9 mouse cellular contexts compared by ENCODE assay signal in genomic region chr19:8736160-8736467, GRCm38 (mm10). TPM values are rescaled to one million over a fixed set of nuclear protein-coding genes. Genes with fewer than 3 reads are reported as not detected.
DNase-seq lines count a peak whose midpoint lies in the region; ATAC-seq and TF ChIP-seq lines count a peak whose summit lies in the region.
"Had no signal": no experiment of that assay in that cellular context is flagged by ENCODE, and none has a peak within 500 bp of the region (broad histone marks: within the 10 kb centered on the region; RNA-seq: fewer than 3 reads in every experiment).

No protein-coding gene starts in this region.

- no peak for TF ChIP-seq RAD21 in CH12.LX (IDR thresholded peaks at IDR 0.05; ENCODE audit: low read depth, low read length)

- no peak for TF ChIP-seq CTCF in gastrocnemius, adult 2 months (IDR thresholded peaks at IDR 0.05)
- TF ChIP-seq CTCF in CH12.LX (conservative IDR thresholded peaks at IDR 0.05 in 1 of 2, IDR thresholded peaks at IDR 0.05 in 1 of 2; ENCODE audit: low read depth in 2 of 2, low read length in 2 of 2) = no peak
- TF ChIP-seq CTCF in liver, embryonic 14.5 days (IDR thresholded peaks at IDR 0.05; ENCODE audit: low read depth) = no peak

- no peak for DNase-seq in gastrocnemius, adult 2 months
- no peak for DNase-seq in gastrocnemius, adult 8-10 months (ENCODE audit: low spot score in 2 of 2)
- DNase-seq in CH12.LX (ENCODE audit: extremely low read depth) = no peak
- no peak for DNase-seq in forebrain, embryonic 11.5 days (ENCODE audit: low spot score)
- no peak for DNase-seq in liver, embryonic 14.5 days (ENCODE audit: low read depth in 3 of 3, low spot score in 3 of 3)
- DNase-seq in adipocyte (ENCODE audit: low spot score) = no peak
- no peak for DNase-seq in testis, postnatal 14 days (ENCODE audit: low spot score)
- DNase-seq in gastrocnemius, postnatal 36 days = no peak

- TF ChIP-seq EP300 in CH12.LX (IDR thresholded peaks at IDR 0.05; ENCODE audit: low read length) = no peak
- no peak for TF ChIP-seq EP300 in liver, embryonic 14.5 days (IDR thresholded peaks at IDR 0.05; ENCODE audit: low read depth)

- no peaks in the 10 kb centered on the region for H3K27me3 ChIP-seq in CH12.LX (replicated peaks)
- H3K27me3 ChIP-seq in forebrain, embryonic 11.5 days (ENCODE audit: control insufficient read depth, insufficient read depth, low read length) = no peaks in the 10 kb centered on the region
- H3K27me3 ChIP-seq in liver, embryonic 14.5 days (ENCODE audit: control insufficient read depth, insufficient read depth, low read length) = no peaks in the 10 kb centered on the region

- no peak for TF ChIP-seq POLR2A in CH12.LX (IDR thresholded peaks at IDR 0.05; ENCODE audit: low read depth, low read length)

- H3K9ac ChIP-seq in CH12.LX (ENCODE audit: insufficient read depth, low read depth) = peak overlapping the region; percentile 91
- peak overlapping the region; percentile 75 for H3K9ac ChIP-seq in forebrain, embryonic 11.5 days (ENCODE audit: low read length)
- peak overlapping the region; percentile 83 for H3K9ac ChIP-seq in liver, embryonic 14.5 days (replicated peaks)

- H3K4me2 ChIP-seq in CH12.LX (ENCODE audit: insufficient read depth, low read depth, poor library complexity, severe bottlenecking) = peak overlapping the region; percentile 51
- peak overlapping the region; percentile 81 for H3K4me2 ChIP-seq in forebrain, embryonic 11.5 days (ENCODE audit: low read depth, low read length, severe bottlenecking)
- peak overlapping the region; percentile 94 for H3K4me2 ChIP-seq in liver, embryonic 14.5 days (ENCODE audit: low read depth)

- WGBS in forebrain, embryonic 11.5 days = 3% methylated on average over 11 of the region's 11 CpGs
- 2% methylated on average over 11 of the region's 11 CpGs for WGBS in liver, embryonic 14.5 days (ENCODE audit: insufficient replicate concordance)

- H3K9me3 ChIP-seq in CH12.LX (replicated peaks; ENCODE audit: low read length) = peaks cover 5% of the 10 kb centered on the region
- H3K9me3 ChIP-seq in forebrain, embryonic 11.5 days (ENCODE audit: control insufficient read depth, low read length) = no peaks in the 10 kb centered on the region
- H3K9me3 ChIP-seq in liver, embryonic 14.5 days (ENCODE audit: control insufficient read depth, low read length) = no peaks in the 10 kb centered on the region

- dilution Hi-C loops in CH12.LX (cut with MboI; ENCODE audit: extremely low pct_ligation_motif_present, extremely low pct_unique_long_range_greater_than_20kb, low sequenced_read_pairs) = no loop called here

- H3K27ac ChIP-seq in gastrocnemius, adult 2 months = peak overlapping the region; percentile 95
- H3K27ac ChIP-seq in CH12.LX (ENCODE audit: insufficient read depth, low read depth) = peak overlapping the region; percentile 58
- H3K27ac ChIP-seq in forebrain, embryonic 11.5 days (ENCODE audit: low read depth, low read length) = no peak overlapping the region
- H3K27ac ChIP-seq in liver, embryonic 14.5 days = peak overlapping the region; percentile 58

- H3K36me3 ChIP-seq in CH12.LX (replicated peaks in 1 of 2; ENCODE audit: control insufficient read depth in 1 of 2, insufficient read depth in 1 of 2, low read length in 1 of 2) = peaks cover 34 to 42% of the 10 kb centered on the region in 2 experiments
- peaks cover 5% of the 10 kb centered on the region for H3K36me3 ChIP-seq in forebrain, embryonic 11.5 days (ENCODE audit: control insufficient read depth, insufficient read depth, low read length)
- peaks cover 29% of the 10 kb centered on the region for H3K36me3 ChIP-seq in liver, embryonic 14.5 days (replicated peaks; ENCODE audit: control insufficient read depth, insufficient read depth, low read depth)

- ATAC-seq in forebrain, embryonic 11.5 days (replicated peaks; ENCODE audit: low FRiP score) = no peak
- ATAC-seq in liver, embryonic 14.5 days (ENCODE audit: insufficient read depth) = peak; percentile 55

- H3K4me3 ChIP-seq in gastrocnemius, adult 2 months = peak overlapping the region; percentile 87
- peak overlapping the region; percentile 68 to 99 (median 99) for H3K4me3 ChIP-seq in CH12.LX (replicated peaks in 1 of 3; ENCODE audit: low read depth in 2 of 3, low read length in 2 of 3, poor library complexity in 1 of 3)
- H3K4me3 ChIP-seq in forebrain, embryonic 11.5 days (ENCODE audit: low read depth, low read length) = peak overlapping the region; percentile 88
- H3K4me3 ChIP-seq in liver, embryonic 14.5 days (ENCODE audit: insufficient read depth in 1 of 2, low read depth in 2 of 2, low read length in 2 of 2) = peak overlapping the region; percentile 90 to 98

- in situ Hi-C loops in CH12.LX (cut with MboI; ENCODE audit: low pct_ligation_motif_present, low pct_unique_long_range_greater_than_20kb, low sequenced_read_pairs) = loop anchor here (25.0 kb wide), 1 partner anchor 376 kb away; no protein-coding TSS in a partner anchor

- H3K79me2 ChIP-seq in CH12.LX (replicated peaks; ENCODE audit: control insufficient read depth, extremely low read depth, insufficient read depth, poor library complexity, severe bottlenecking) = peaks cover 21% of the 10 kb centered on the region

- intact Hi-C loops in gastrocnemius, adult 2 months (cut with DNase I) = no loop called here
- intact Hi-C loops in gastrocnemius, postnatal 36 days (cut with DNase I) = no loop called here

- H3K4me1 ChIP-seq in CH12.LX (ENCODE audit: control insufficient read depth in 1 of 2, insufficient read depth in 2 of 2) = peaks cover 7 to 33% of the 10 kb centered on the region in 2 experiments; a peak in 3 of 4 replicates
- peaks cover 10% of the 10 kb centered on the region for H3K4me1 ChIP-seq in forebrain, embryonic 11.5 days (replicated peaks; ENCODE audit: control insufficient read depth, insufficient read depth, low read length)
- peaks cover 7 to 11% of the 10 kb centered on the region in 2 experiments for H3K4me1 ChIP-seq in liver, embryonic 14.5 days (replicated peaks; ENCODE audit: control insufficient read depth in 2 of 2, insufficient read depth in 2 of 2, low read length in 1 of 2)

TF ChIP-seq in CH12.LX, 34 proteins besides CTCF, POLR2A, EP300 and RAD21 (continues in another document):
- TF ChIP-seq PAX5 (IDR thresholded peaks at IDR 0.05; ENCODE audit: low read length) (no peak), USF1 (IDR thresholded peaks at IDR 0.05; ENCODE audit: low read depth, low read length) (no peak), ZNF384 (IDR thresholded peaks at IDR 0.05; ENCODE audit: low read depth, low read length) (no peak), RCOR1 (conservative IDR thresholded peaks at IDR 0.05; ENCODE audit: low read depth, low read length) (no peak), IRF4 (IDR thresholded peaks at IDR 0.05; ENCODE audit: low read depth, low read length) (no peak), CHD2 (IDR thresholded peaks at IDR 0.05; ENCODE audit: low read length) (no peak)

RNA-seq across cellular contexts. Expression of gene Wdr74, which starts 0.5 kb away (rescaled TPM):
- 10 to 100 TPM; 15.4 to 16.4 TPM for total RNA-seq in gastrocnemius, adult 2 months (2021)
- 10 to 100 TPM; 14.0 to 16.7 (median 14.9) TPM for total RNA-seq in gastrocnemius, adult 8-10 months (2022)
- total RNA-seq in CH12.LX (2012; rRNA removed) (133 and 179 TPM in 2 replicates), CH12.LX (2014; rRNA removed) (182 and 203 TPM in 2 replicates)
- 208 and 235 TPM in 2 replicates for polyA plus RNA-seq in CH12.LX (2012; ENCODE audit: insufficient read length, low read depth)
- 79.5 and 89.2 TPM in 2 replicates for polyA plus RNA-seq in forebrain, embryonic 11.5 days (2014; fragmentation: Nextera tagmentation; extraction: Ambion mirVana)
- polyA plus RNA-seq in liver, embryonic 14.5 days (2012; rRNA removed) = 27.7 and 34.1 TPM in 2 replicates
- 51.6 and 57.6 TPM in 2 replicates for polyA plus RNA-seq in liver, embryonic 14.5 days (2014; fragmentation: Nextera tagmentation; extraction: Ambion mirVana)
- 10 to 100 TPM; 15.2 to 20.4 TPM for total RNA-seq in gastrocnemius, postnatal 36 days (2021)

RNA-seq across cellular contexts. Expression of gene 1700092M07Rik, which starts 4.4 kb away (rescaled TPM):
- not detected for total RNA-seq in gastrocnemius, adult 2 months (2021)
- total RNA-seq in gastrocnemius, adult 8-10 months (2022) = not detected
- total RNA-seq in CH12.LX (2012; rRNA removed) (3.8 and 4.8 TPM in 2 replicates), CH12.LX (2014; rRNA removed) (1.0 and 2.4 TPM in 2 replicates)
- polyA plus RNA-seq in CH12.LX (2012; ENCODE audit: insufficient read length, low read depth) = 3.1 and 4.3 TPM in 2 replicates
- 2.3 and 3.1 TPM in 2 replicates for polyA plus RNA-seq in forebrain, embryonic 11.5 days (2014; fragmentation: Nextera tagmentation; extraction: Ambion mirVana)
- 0.65 and 0.78 TPM in 2 replicates for polyA plus RNA-seq in liver, embryonic 14.5 days (2012; rRNA removed)
- 0.34 and 0.63 TPM in 2 replicates for polyA plus RNA-seq in liver, embryonic 14.5 days (2014; fragmentation: Nextera tagmentation; extraction: Ambion mirVana)
- total RNA-seq in gastrocnemius, postnatal 36 days (2021) = under 1 TPM in 1 of 2 experiments, not detected in 1; 0.66 TPM
- polyA plus RNA-seq: large intestine, adult 2 months had no signal

RNA-seq across cellular contexts. Expression of gene Stx5a, which starts 5.1 kb away (rescaled TPM):
- total RNA-seq in gastrocnemius, adult 2 months (2021) = 10 to 100 TPM; 20.8 to 22.1 TPM
- total RNA-seq in gastrocnemius, adult 8-10 months (2022) = 10 to 100 TPM; 12.3 to 19.8 (median 14.9) TPM
- total RNA-seq in CH12.LX (2012; rRNA removed) = 47.5 and 48.1 TPM in 2 replicates
- total RNA-seq in CH12.LX (2014; rRNA removed) = 49.1 and 49.7 TPM in 2 replicates
- polyA plus RNA-seq in CH12.LX (2012; ENCODE audit: insufficient read length, low read depth) = 35.2 and 39.3 TPM in 2 replicates
- 88.4 and 93.8 TPM in 2 replicates for polyA plus RNA-seq in forebrain, embryonic 11.5 days (2014; fragmentation: Nextera tagmentation; extraction: Ambion mirVana)
- 29.9 and 32.0 TPM in 2 replicates for polyA plus RNA-seq in liver, embryonic 14.5 days (2012; rRNA removed)
- polyA plus RNA-seq in liver, embryonic 14.5 days (2014; fragmentation: Nextera tagmentation; extraction: Ambion mirVana) = 36.7 and 36.9 TPM in 2 replicates
- total RNA-seq in gastrocnemius, postnatal 36 days (2021) = 10 to 100 TPM; 19.0 to 19.9 TPM

RNA-seq across cellular contexts. Expression of gene Slc3a2, which starts 12.9 kb away (rescaled TPM):
- 10 to 100 TPM; 33.9 to 35.1 TPM for total RNA-seq in gastrocnemius, adult 2 months (2021)
- 10 to 100 TPM; 29.7 to 37.0 (median 31.1) TPM for total RNA-seq in gastrocnemius, adult 8-10 months (2022)
- total RNA-seq in CH12.LX (2012; rRNA removed) (177 and 269 TPM in 2 replicates), CH12.LX (2014; rRNA removed) (251 and 284 TPM in 2 replicates)
- 432 and 478 TPM in 2 replicates for polyA plus RNA-seq in CH12.LX (2012; ENCODE audit: insufficient read length, low read depth)
- polyA plus RNA-seq in forebrain, embryonic 11.5 days (2014; fragmentation: Nextera tagmentation; extraction: Ambion mirVana) = 132 and 143 TPM in 2 replicates
- polyA plus RNA-seq in liver, embryonic 14.5 days (2012; rRNA removed) = 78.4 and 82.2 TPM in 2 replicates
- 88.5 and 89.1 TPM in 2 replicates for polyA plus RNA-seq in liver, embryonic 14.5 days (2014; fragmentation: Nextera tagmentation; extraction: Ambion mirVana)
- 10 to 100 TPM; 27.9 to 30.0 TPM for total RNA-seq in gastrocnemius, postnatal 36 days (2021)

RNA-seq across cellular contexts. Expression of gene Nxf1, which starts 20.8 kb away (rescaled TPM):
- total RNA-seq in gastrocnemius, adult 2 months (2021) = 10 to 100 TPM; 37.8 to 41.5 TPM
- total RNA-seq in gastrocnemius, adult 8-10 months (2022) = 10 to 100 TPM; 24.0 to 34.0 (median 27.7) TPM
- total RNA-seq in CH12.LX (2012; rRNA removed) (66.5 and 83.6 TPM in 2 replicates), CH12.LX (2014; rRNA removed) (101 and 102 TPM in 2 replicates)
- 136 and 160 TPM in 2 replicates for polyA plus RNA-seq in CH12.LX (2012; ENCODE audit: insufficient read length, low read depth)
- polyA plus RNA-seq in forebrain, embryonic 11.5 days (2014; fragmentation: Nextera tagmentation; extraction: Ambion mirVana) = 238 and 247 TPM in 2 replicates
- 66.2 and 90.9 TPM in 2 replicates for polyA plus RNA-seq in liver, embryonic 14.5 days (2012; rRNA removed)
- polyA plus RNA-seq in liver, embryonic 14.5 days (2014; fragmentation: Nextera tagmentation; extraction: Ambion mirVana) = 77.4 and 84.9 TPM in 2 replicates
- total RNA-seq in gastrocnemius, postnatal 36 days (2021) = 10 to 100 TPM; 24.1 to 32.9 TPM

Comparison
In these comparisons a context has a peak if more than half of its experiments do, and no peak if none do; other contexts are left out.
1. RNA of gene Wdr74, which starts 0.5 kb away (total RNA-seq): 133 to 203 TPM in CH12.LX; 15.2 to 20.4 TPM in gastrocnemius, postnatal 36 days, 15.4 to 16.4 TPM in gastrocnemius, adult 2 months and 14.0 to 16.7 TPM in gastrocnemius, adult 8-10 months; every median in the first group is over 4 times any median in the second.
2. Peak in every context shown above with its lines, with median percentiles within 50 percentile points of each other: H3K4me3 ChIP-seq, H3K4me2 ChIP-seq and H3K9ac ChIP-seq.